Mouse (Mus musculus): ENCODE results near the gene Pcif1. TPM values are rescaled to one million over a fixed set of nuclear protein-coding genes. Genes with fewer than 3 reads are reported as not detected.
A peak's percentile ranks its signal among the peaks of the same experiment; 100 is the strongest.
"Not testable (repeated sequence)": the region's sequence is repeated elsewhere in the genome, so short reads cannot be mapped to it uniquely, and the experiment has no call there.

Gene Pcif1
- 53.4 and 56.4 TPM in 2 replicates for polyA plus RNA-seq (2015; fragmentation: Nextera tagmentation; extraction: Ambion mirVana)

GRCm38 (mm10) chr2:164879228-164879567 lies at the start of gene Pcif1:
Pcif1 (plus strand) TSS chr2:164879304.
- ATAC-seq (replicated peaks; ENCODE audit: insufficient number of reproducible peaks, insufficient read depth, low FRiP score, low read depth) = peak; percentile 88
- Histone ChIP-seq H3K4me3 (peak within 1 kb of the TSS; percentile 96), H3K27me3 (no peaks in the 10 kb centered on the region), H3K36me3 (peaks cover 11% of the 10 kb centered on the region), H3K4me2 (peak within 1 kb of the TSS; percentile 81), H3K27ac (peak within 1 kb of the TSS; percentile 100), H3K9ac (peak within 1 kb of the TSS; percentile 100), H3K9me3 (replicated peaks) (no peaks in the 10 kb centered on the region), H3K4me1 (replicated peaks) (peaks cover 35% of the 10 kb centered on the region)
- WGBS = under 1% methylated on average over 39 of the region's 40 CpGs

GRCm38 (mm10) chr2:164831029-164831428 lies 48.1 kb upstream of the Pcif1 start:
- 88% methylated on average over 10 of the region's 10 CpGs for WGBS
- ATAC-seq (replicated peaks; ENCODE audit: insufficient number of reproducible peaks, insufficient read depth, low FRiP score, low read depth) = no peak
- H3K27ac ChIP-seq = no peak overlapping the region
- peaks cover 29% of the 10 kb centered on the region for H3K4me1 ChIP-seq (replicated peaks)
- H3K27me3 ChIP-seq = no peaks in the 10 kb centered on the region
- H3K4me3 ChIP-seq = no peak overlapping the region
- H3K36me3 ChIP-seq = peaks cover 30% of the 10 kb centered on the region
- no peaks in the 10 kb centered on the region for H3K9me3 ChIP-seq (replicated peaks)
- no peak overlapping the region for H3K4me2 ChIP-seq
- H3K9ac ChIP-seq = no peak overlapping the region

GRCm38 (mm10) chr2:164832032-164832747 lies 46.9 kb upstream of the Pcif1 start:
- H3K4me1 ChIP-seq (replicated peaks) = peaks cover 29% of the 10 kb centered on the region

GRCm38 (mm10) chr2:164832748-164833301 lies 46.3 kb upstream of the Pcif1 start, which contains the start of gene Ctsa:
Ctsa (plus strand) TSS chr2:164832873.
- whole genome bisulfite sequencing = under 1% methylated on average over 35 of the region's 35 CpGs
- Histone ChIP-seq H3K4me2 (peak within 1 kb of the TSS; percentile 93), H3K27ac (peak within 1 kb of the TSS; percentile 98), H3K4me1 (replicated peaks) (peaks cover 29% of the 10 kb centered on the region), H3K4me3 (peak within 1 kb of the TSS; percentile 82), H3K36me3 (peaks cover 28% of the 10 kb centered on the region), H3K9me3 (replicated peaks) (no peaks in the 10 kb centered on the region), H3K9ac (peak within 1 kb of the TSS; percentile 84), H3K27me3 (no peaks in the 10 kb centered on the region)
- ATAC-seq (replicated peaks; ENCODE audit: insufficient number of reproducible peaks, insufficient read depth, low FRiP score, low read depth) = peak; percentile 74

More at GRCm38 (mm10) chr2:164832032-164832747, 46.9 kb upstream of the Pcif1 start:
- Histone ChIP-seq H3K27ac (peak overlapping the region; percentile 98), H3K4me3 (peak overlapping the region; percentile 82), H3K36me3 (peaks cover 30% of the 10 kb centered on the region; the same call in 1 of the 2 replicates), H3K9ac (peak overlapping the region; percentile 84), H3K27me3 (no peaks in the 10 kb centered on the region), H3K4me2 (peak overlapping the region; percentile 93), H3K9me3 (replicated peaks) (no peaks in the 10 kb centered on the region)
- WGBS = 55% methylated on average over 16 of the region's 16 CpGs
- no peak for ATAC-seq (replicated peaks; ENCODE audit: insufficient number of reproducible peaks, insufficient read depth, low FRiP score, low read depth)

- no peaks in the 10 kb centered on the region for H3K27me3 ChIP-seq
- H3K4me2 ChIP-seq = peak within 1 kb of the TSS; percentile 93
- H3K4me3 ChIP-seq = peak within 1 kb of the TSS; percentile 82
- peak; percentile 90 for ATAC-seq (replicated peaks; ENCODE audit: insufficient number of reproducible peaks, insufficient read depth, low FRiP score, low read depth)
- no peaks in the 10 kb centered on the region for H3K9me3 ChIP-seq (replicated peaks)
- H3K9ac ChIP-seq = peak within 1 kb of the TSS; percentile 84
- under 1% methylated on average over 31 of the region's 31 CpGs for WGBS
- H3K36me3 ChIP-seq = peaks cover 34% of the 10 kb centered on the region
- peaks cover 29% of the 10 kb centered on the region for H3K4me1 ChIP-seq (replicated peaks)
- peak within 1 kb of the TSS; percentile 98 for H3K27ac ChIP-seq
Measured at GRCm38 (mm10) chr2:164833314-164833959, 45.7 kb upstream of the Pcif1 start, which contains the start of gene Neurl2. Neurl2 (minus strand) TSS chr2:164833456.

- H3K36me3 ChIP-seq = peaks cover 44% of the 10 kb centered on the region
- no peak for ATAC-seq (replicated peaks; ENCODE audit: insufficient number of reproducible peaks, insufficient read depth, low FRiP score, low read depth)
- H3K27ac ChIP-seq = peak overlapping the region; percentile 98
- H3K27me3 ChIP-seq = no peaks in the 10 kb centered on the region
- H3K9me3 ChIP-seq (replicated peaks) = no peaks in the 10 kb centered on the region
- WGBS = 40% methylated on average over 8 of the region's 8 CpGs
- peak overlapping the region; percentile 93 for H3K4me2 ChIP-seq
- H3K4me3 ChIP-seq = peak overlapping the region; percentile 82
- peaks cover 29% of the 10 kb centered on the region for H3K4me1 ChIP-seq (replicated peaks)
- peak overlapping the region; percentile 84 for H3K9ac ChIP-seq
Measured at GRCm38 (mm10) chr2:164834531-164834930, 44.6 kb upstream of the Pcif1 start.

- Histone ChIP-seq H3K27me3 (no peaks in the 10 kb centered on the region), H3K27ac (no peak overlapping the region), H3K4me1 (replicated peaks) (peaks cover 29% of the 10 kb centered on the region), H3K36me3 (peaks cover 43% of the 10 kb centered on the region), H3K9ac (peak overlapping the region; percentile 84; the same call in 1 of the 2 replicates), H3K9me3 (replicated peaks) (no peaks in the 10 kb centered on the region), H3K4me2 (peak overlapping the region; percentile 93), H3K4me3 (peak overlapping the region; percentile 82; the same call in 1 of the 2 replicates)
- 92% methylated on average over 4 of the region's 4 CpGs for WGBS
- no peak for ATAC-seq (replicated peaks; ENCODE audit: insufficient number of reproducible peaks, insufficient read depth, low FRiP score, low read depth)
Measured at GRCm38 (mm10) chr2:164835164-164835563, 43.9 kb upstream of the Pcif1 start.

GRCm38 (mm10) chr2:164845782-164846181 lies 33.3 kb upstream of the Pcif1 start:
- H3K4me3 ChIP-seq = no peak overlapping the region
- H3K9ac ChIP-seq = no peak overlapping the region
- no peaks in the 10 kb centered on the region for H3K4me1 ChIP-seq (replicated peaks)
- ATAC-seq (replicated peaks; ENCODE audit: insufficient number of reproducible peaks, insufficient read depth, low FRiP score, low read depth) = no peak
- 49% methylated on average over 3 of the region's 3 CpGs for WGBS
- H3K27ac ChIP-seq = no peak overlapping the region
- H3K36me3 ChIP-seq = peaks cover under 1% of the 10 kb centered on the region; the same call in 1 of the 2 replicates
- no peaks in the 10 kb centered on the region for H3K27me3 ChIP-seq
- H3K9me3 ChIP-seq (replicated peaks) = no peaks in the 10 kb centered on the region
- H3K4me2 ChIP-seq = no peak overlapping the region

GRCm38 (mm10) chr2:164850061-164850460 lies 29.0 kb upstream of the Pcif1 start:
- no peak overlapping the region for H3K27ac ChIP-seq
- H3K36me3 ChIP-seq = no peaks in the 10 kb centered on the region
- peaks cover 20% of the 10 kb centered on the region for H3K27me3 ChIP-seq
- H3K4me1 ChIP-seq (replicated peaks) = no peaks in the 10 kb centered on the region
- no peak for ATAC-seq (replicated peaks; ENCODE audit: insufficient number of reproducible peaks, insufficient read depth, low FRiP score, low read depth)
- no peak overlapping the region for H3K4me3 ChIP-seq
- no peak overlapping the region for H3K4me2 ChIP-seq
- H3K9me3 ChIP-seq (replicated peaks) = no peaks in the 10 kb centered on the region
- WGBS = 69% methylated on average over 8 of the region's 8 CpGs
- no peak overlapping the region for H3K9ac ChIP-seq

GRCm38 (mm10) chr2:164855572-164855971 lies 23.5 kb upstream of the Pcif1 start:
- H3K9ac ChIP-seq; H3K4me2 ChIP-seq; ATAC-seq (replicated peaks; ENCODE audit: insufficient number of reproducible peaks, insufficient read depth, low FRiP score, low read depth); H3K36me3 ChIP-seq; H3K27ac ChIP-seq; H3K9me3 ChIP-seq (replicated peaks): not testable (repeated sequence)
- H3K4me1 ChIP-seq (replicated peaks) = peaks cover 27% of the 10 kb centered on the region
- H3K27me3 ChIP-seq = peaks cover 59% of the 10 kb centered on the region
- H3K4me3 ChIP-seq = peak overlapping the region; percentile 58; the same call in 1 of the 2 replicates
- WGBS = 85% methylated on average over 5 of the region's 5 CpGs

Measured in heart, embryonic 15.5 days (tissue).